Mouse (Mus musculus): ENCODE results near the gene Tox2. TPM values are rescaled to one million over a fixed set of nuclear protein-coding genes. Genes with fewer than 3 reads are reported as not detected.

Tox2 gene
- polyA plus RNA-seq, 1 experiment, result 3.6 TPM

DNA sequence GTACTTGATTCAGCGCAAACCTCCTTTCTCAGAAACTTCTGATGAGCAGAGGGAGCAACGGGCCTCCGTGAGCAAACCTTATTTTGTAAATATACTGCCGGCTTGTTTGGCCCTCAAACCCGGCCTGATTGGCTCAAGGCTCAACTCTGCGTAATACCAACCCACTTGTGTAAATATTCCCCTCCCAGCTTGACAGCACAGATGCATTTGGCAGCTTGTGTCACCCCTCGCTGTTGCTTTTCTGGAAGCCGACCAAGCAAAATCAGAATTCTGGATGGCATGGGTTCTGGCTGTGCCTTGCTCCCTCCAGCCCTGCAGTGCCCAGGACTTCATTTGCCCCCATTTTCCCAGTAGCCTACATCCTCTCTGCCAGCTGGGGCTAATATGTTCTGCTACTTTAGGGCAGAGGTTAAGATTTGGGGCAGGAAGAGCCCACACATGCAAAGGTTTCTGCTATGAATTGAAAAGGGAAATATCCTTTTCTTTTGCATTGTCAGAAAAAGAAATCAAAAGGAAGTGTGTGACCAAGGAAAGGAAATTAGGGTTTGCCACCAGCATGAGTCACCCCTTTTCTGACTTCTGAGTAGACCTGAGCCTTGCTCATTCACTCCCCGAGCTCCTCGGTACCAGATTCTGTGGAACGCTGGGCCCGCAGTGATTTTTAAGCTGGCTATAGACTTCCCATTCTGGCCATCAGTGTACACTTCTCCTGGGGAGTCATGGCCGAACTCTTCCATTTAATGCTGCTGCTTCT is 29.0 kb downstream of the Tox2 start:
- TF ChIP-seq GATA1 (IDR thresholded peaks at IDR 0.05; ENCODE audit: low read length), result no peak

DNA sequence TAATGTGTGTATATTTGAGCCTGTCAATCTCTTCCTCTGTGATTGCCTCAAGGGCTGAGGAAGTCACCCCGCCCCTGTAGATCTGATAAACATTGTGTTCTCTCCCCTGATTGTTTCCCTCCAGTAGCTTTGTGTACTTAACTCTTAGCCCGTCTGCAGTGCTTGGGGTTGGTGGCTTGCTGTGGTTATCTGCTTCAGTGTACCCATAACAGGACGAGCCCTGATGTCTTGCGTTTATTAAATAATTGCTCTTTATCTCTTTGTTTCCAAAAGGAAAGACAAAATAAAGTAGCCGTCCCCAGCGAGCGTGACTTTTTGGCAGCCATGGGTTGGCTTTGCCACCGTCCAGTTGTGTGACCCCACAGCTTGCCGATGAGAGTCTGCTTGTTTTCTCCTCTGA is 30.7 kb downstream of the Tox2 start:
- no peak for TF ChIP-seq GATA1 (IDR thresholded peaks at IDR 0.05; ENCODE audit: low read length)

DNA sequence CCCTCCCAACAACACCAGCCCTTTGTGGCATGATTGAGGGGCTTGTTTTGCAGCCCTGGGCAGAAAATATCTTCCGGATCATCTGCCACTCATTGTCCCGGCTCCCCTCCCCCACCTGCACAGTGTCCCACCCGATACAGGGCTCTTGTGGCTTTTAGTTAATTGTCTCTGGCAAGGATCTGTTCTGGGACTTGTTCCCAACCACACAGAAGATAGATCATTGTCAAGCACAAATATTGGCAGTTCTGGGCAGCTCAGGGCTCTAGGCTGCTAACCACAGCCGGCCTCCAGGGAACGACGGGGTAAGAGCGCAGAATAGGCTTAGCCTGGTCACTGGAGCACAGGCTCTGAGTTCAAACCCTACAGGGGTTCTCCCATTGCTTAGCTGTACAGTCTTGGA is 33.1 kb downstream of the Tox2 start:
- no peak for TF ChIP-seq GATA1 (IDR thresholded peaks at IDR 0.05; ENCODE audit: low read length)

DNA sequence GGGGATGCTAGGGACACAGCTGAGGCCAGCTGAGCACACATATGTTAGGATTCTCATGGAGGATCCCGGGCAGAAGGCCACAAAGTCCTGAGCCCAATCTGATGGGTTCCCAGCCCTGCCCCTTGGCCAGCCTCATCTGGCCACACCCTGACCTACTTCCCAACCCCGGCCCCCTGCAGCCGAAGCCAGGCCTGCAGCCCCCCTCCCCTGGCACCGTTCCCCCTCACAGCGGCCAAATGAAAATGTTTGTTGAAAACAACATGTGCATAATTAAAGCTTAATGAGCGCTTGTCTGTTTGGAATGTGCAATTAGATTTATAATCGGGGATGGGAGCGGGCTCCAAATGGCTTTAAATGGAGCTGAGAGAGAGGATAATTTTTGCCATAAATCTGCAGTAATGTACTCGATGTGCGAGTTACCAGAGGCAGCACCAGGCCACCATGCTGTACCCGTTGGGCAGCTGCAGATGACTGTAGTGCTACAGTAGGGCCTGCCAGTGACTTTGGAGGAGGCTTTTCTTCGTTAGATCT is 35.1 kb downstream of the Tox2 start:
- TF ChIP-seq GATA1 (IDR thresholded peaks at IDR 0.05; ENCODE audit: low read length), result no peak

DNA sequence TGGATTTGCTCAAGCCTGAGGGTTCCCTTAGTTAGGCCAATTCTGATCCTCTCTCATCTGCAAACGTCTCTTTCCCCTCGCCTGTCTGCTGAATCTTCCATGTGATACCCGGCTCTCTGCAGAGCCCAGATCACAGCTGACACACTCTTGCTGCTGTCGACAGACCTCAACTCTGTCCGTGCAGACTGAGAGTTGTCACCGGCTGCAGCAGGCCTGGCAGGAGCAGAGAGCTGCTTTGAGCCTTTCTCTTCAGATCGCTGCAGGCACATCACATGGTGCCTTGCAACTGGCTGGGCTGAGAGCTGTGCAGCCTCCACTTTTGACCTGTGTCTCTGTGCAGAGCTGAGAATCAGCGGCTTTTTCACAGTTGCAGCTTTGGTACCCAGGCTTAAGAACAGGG is 37.0 kb downstream of the Tox2 start:
- TF ChIP-seq GATA1 (IDR thresholded peaks at IDR 0.05; ENCODE audit: low read length), result no peak

DNA sequence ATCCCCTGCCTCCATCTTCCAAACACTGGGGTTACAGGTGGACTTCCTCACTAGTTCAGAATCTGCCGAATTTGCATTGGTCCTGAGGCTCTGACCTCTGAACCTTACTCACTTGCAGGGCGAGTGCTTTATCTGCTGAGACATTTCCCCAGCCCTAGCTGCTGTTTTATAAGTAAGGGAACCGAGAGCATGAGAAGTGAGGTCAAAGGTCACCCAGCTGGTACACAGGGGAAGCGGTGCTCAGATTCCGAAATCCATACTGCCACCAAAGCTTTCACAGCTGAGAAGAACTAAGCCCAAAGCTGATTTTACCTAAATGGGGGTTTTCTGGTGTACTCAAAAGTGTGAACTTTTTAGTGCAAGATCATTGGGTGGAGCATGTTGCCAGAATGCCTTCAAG is 38.9 kb downstream of the Tox2 start:
- TF ChIP-seq GATA1 (IDR thresholded peaks at IDR 0.05; ENCODE audit: low read length), result no peak

DNA sequence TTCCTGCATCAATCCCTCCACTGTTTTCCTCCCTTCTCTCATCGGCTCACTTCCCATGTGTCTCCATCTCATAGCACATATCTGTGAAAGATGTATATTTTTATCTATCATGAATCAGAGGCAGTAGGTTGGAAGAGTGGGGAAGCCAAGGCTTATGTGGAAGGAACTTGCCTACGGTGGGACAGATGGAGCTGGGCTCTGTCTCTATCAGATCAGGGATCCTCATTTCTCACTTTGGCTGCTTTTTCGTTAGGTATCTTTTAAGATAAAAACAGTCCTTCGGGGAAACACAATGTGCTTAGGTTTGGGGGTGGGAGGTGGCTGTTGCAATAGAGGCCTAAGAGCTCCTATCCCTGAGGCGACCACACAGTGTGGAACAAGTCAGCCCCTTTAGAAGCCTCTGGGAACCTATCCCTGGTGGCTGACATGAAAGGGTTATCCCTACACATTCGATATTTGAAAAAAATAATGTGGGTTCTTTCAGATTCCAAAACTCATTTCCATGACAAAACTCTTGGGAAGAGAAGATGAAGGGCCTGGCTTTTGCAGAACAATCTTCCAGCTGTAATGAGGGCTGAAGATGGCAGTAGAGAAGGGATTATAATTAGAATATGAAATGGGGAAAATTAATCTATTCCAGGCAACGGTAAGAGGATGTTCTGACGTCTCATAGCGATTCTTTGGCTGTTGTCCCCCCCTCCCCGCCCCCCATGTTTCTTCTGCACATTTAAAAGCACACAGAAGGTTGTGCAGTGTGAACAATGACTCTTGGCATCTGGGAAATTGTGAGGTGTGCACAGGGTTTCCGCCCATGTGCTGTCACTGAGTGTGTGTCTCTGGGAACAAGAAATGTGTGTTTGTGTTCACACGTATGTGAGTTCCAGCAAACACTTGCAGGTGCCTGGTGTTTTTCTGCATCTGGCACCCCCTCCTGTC is 41.3 kb downstream of the Tox2 start:
- TF ChIP-seq GATA1 (IDR thresholded peaks at IDR 0.05; ENCODE audit: low read length), result no peak

DNA sequence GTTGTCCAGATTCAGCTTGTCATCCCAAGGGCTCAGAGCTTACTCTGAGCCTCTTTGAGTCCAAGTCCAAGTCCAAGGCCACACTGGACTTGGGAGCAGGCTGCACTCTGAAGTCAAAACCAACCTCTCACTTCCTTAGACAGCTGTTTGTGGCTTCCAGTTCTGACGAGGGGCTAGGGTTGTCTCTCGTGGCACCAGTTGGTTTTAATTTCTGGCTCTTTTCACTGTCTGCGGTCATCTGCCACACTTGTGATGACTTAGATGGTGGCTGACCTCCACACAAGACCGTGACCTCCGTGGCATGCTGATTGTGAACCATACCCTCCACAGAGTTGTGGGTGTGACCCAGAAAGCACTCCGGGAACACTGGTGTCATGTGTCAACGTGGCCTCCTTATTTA is 46.0 kb downstream of the Tox2 start:
- no peak for TF ChIP-seq GATA1 (IDR thresholded peaks at IDR 0.05; ENCODE audit: low read length)

DNA sequence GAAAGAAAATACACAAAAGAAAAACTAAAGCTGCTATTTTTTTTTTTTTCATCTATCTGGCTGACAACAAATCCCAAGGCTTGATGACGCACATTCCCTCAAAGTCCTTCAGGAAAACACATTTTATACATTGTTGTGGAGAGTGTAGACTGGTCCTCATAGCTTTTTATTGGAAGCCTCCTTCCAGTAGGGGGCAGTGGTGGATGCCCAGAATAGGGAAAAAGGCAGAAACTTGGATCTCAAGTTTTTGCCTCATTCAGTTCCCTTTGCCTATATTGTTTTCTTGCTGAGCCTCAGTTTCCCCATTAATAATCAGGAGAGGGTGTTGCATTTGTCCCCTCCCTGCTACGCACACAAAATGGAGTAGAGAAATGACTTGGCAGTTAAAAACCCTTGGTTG is 49.7 kb downstream of the Tox2 start:
- TF ChIP-seq GATA1 (IDR thresholded peaks at IDR 0.05; ENCODE audit: low read length), result no peak

DNA sequence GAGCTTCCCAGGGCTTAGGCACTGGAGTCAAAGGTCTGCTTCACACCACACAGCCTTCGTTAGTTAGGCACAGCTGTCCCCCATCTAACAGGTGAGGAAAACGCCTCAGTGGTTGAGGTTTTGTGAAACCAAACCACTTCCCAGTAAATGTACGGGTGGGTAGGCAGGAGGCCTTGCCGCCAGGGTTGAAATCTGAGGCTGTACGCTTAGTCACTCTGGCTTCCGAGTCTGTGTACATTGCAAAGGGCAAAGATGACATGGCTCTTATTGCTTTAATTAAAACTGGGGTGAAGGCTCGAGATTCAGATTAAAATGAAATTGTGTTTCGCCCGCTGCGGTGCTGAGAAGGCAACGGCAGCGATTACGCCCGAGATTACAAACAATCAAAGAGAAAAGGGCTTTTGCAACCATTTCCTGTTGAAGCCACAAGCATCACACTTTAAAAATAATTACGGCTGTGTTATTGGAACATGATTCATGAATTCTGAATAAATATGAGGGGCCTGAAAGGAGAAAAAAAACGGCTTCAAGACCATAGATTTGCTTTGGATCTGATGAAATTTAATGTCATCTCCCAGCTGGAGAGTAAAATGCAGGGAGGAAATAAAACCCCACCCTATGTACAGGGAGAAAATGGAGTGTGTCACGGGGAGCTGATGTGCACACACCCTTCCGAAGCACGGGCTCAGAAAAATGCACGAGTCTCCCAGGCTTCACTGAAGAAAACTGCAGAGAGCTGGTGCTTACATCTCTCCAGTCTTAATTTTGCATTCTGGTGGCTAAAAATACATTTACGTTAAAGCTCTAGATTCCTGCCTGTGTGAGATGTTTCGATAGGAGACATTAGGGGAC is 50.5 kb downstream of the Tox2 start:
- no peak for TF ChIP-seq GATA1 (IDR thresholded peaks at IDR 0.05; ENCODE audit: low read length)

DNA sequence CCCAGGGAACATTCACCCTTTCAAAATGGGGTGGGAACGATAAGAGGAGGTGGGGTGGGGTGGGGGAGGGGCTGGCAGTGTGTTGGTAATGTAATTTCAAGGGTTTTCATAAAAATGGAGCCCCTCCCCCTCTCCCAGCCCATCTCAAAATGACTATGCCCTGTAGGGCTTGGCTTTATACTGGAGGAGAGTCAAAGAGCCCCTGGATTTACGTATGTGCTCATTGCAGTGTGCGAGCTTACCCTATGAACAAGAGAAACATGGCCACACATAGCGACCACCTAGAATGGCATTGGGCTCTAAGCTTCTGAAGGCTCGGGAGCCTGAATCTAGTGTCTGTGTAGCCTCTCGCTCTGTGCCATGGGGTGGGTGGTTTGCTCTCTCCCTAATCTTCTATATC is 51.3 kb downstream of the Tox2 start:
- no peak for TF ChIP-seq GATA1 (IDR thresholded peaks at IDR 0.05; ENCODE audit: low read length)

DNA sequence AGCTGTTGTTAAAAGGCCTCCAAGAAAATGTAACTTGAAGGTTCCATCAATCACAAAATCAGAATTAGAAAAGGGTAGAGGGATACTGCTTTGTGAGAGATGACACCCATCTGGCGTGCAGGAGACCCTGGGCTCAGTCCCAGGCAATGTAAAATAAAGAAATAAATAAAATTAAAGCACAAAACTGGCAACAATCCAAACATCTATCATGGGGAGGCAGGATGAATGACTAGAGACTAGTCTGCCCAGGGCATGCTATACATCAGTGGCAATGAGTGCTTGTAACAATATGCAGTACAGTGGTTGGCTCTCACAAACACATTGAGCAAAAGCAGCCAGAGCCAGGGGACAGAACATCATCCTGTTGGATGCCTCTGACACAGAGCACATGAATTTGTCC is 53.8 kb downstream of the Tox2 start:
- no peak for TF ChIP-seq GATA1 (IDR thresholded peaks at IDR 0.05; ENCODE audit: low read length)

DNA sequence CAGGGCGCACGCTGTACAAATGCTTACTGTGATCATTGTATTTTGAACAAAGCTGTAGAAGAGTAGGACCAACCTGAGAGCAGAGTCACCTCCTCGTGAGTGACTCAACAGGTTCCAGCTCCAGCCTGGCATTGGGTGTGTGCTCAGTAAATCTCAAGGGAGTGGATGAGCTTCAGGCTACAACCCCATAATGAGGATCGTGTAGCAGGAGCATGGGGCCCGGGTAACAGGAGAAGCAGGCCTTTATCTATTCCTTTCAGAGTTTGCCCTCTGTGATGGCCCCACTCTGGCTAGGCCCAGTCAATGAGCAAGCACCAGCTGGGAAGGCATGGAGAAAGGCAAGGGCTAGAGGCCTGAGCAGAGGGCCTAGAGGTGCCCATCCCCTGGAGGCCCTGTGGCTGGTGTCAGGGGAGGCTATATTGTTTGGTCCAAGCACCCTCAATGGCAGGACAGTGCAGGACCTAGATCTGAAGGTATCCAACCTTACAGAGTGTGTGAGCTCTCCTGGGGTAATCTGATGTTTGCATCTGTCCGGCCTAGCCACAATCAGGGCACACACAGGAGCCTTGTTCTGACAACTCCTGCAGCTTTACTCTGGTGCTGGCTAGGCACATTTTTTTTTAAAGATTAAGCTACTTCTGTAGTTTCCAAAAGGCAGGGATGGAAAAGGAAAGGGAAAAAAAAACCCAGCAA is 58.6 kb downstream of the Tox2 start:
- no peak for TF ChIP-seq GATA1 (IDR thresholded peaks at IDR 0.05; ENCODE audit: low read length)

DNA sequence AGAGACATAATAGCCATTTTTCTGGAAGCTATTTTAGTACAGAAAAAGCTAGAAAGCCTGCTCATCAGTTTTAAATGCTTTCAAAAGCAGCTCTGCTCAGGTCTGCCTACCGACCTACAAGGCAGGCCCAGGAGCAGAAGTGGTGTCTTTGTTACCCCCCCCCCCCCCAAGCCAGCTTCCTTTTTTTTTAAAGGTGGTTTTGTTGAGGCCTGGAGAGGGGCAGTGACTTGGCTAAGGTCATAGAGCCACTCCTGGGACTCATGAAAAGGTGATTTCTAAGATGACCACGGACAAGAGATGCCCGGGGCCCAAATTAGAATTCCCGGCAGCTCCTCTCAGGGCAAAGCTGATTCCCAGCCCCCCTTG is 59.1 kb downstream of the Tox2 start:
- TF ChIP-seq GATA1 (IDR thresholded peaks at IDR 0.05; ENCODE audit: low read length), result no peak

DNA sequence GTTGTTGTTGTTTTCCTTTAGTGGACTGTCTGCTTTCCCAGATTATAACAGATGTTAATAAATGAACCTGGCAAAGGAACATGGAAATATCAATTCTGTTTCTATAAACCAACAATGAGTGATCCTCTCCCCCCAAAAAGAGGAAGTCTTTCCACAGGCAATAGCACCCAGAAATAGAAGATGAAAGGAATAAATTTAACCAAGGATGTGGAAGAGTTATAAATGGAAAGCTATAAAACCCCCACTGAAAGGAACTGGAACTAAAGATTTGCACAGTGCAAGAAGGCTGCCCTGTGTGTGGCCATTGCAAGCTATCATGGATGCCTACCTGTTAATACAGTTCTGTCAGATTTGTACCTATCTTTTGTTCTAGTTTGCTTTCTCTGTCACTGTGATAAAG is 64.2 kb downstream of the Tox2 start:
- TF ChIP-seq GATA1 (IDR thresholded peaks at IDR 0.05; ENCODE audit: low read length), result no peak
